Mouse (Mus musculus) layer of hippocampus, postnatal 25 days (tissue): ENCODE measurements around the gene Abcc3. TPM values are rescaled to one million over a fixed set of nuclear protein-coding genes. Genes with fewer than 3 reads are reported as not detected.

ENCODE experiments used
- DNase-seq, 2 experiments: peaks; one replicate each; pipeline ENCODE4 v3.0.0; 2022; ENCODE audit warnings: mixed read lengths in 2 of 2, low spot score in 1 of 2; ENCODE audit errors: extremely low spot score in 1 of 2
- total RNA-seq, 2 experiments: library from RNA; stranded (reverse); gene quantifications; 2 replicates each; pipeline ENCODE4 v1.2.3; 2021

Abcc3 gene
- total RNA-seq, 2 experiments from 2014 or later: 2.0 to 3.0 TPM

GRCm38 (mm10) chr11:94359168-94359567, 33.6 kb downstream of the Abcc3 start:
- no peak for DNase-seq

GRCm38 (mm10) chr11:94355521-94356217, 37.1 kb downstream of the Abcc3 start:
- no peak for DNase-seq

GRCm38 (mm10) chr11:94351094-94351493, 41.7 kb downstream of the Abcc3 start:
- DNase-seq: no peak

GRCm38 (mm10) chr11:94350337-94350736, 42.5 kb downstream of the Abcc3 start:
- no peak for DNase-seq

- no peak for DNase-seq
Observed at GRCm38 (mm10) chr11:94349839-94350238, 43.0 kb downstream of the Abcc3 start.

GRCm38 (mm10) chr11:94347063-94347575, 45.7 kb downstream of the Abcc3 start:
- DNase-seq: no peak

- no peak for DNase-seq
Observed at GRCm38 (mm10) chr11:94346611-94347010, 46.2 kb downstream of the Abcc3 start.

GRCm38 (mm10) chr11:94345926-94346325, 46.9 kb downstream of the Abcc3 start:
- DNase-seq: no peak

- DNase-seq: no peak
Observed at GRCm38 (mm10) chr11:94344470-94344869, 48.3 kb downstream of the Abcc3 start.

GRCm38 (mm10) chr11:94343955-94344358, 48.8 kb downstream of the Abcc3 start:
- no peak for DNase-seq

GRCm38 (mm10) chr11:94342114-94342905, 50.5 kb downstream of the Abcc3 start:
- DNase-seq: no peak

GRCm38 (mm10) chr11:94340948-94341933, 51.6 kb downstream of the Abcc3 start:
- DNase-seq: no peak

- DNase-seq: peak in 1 of 2 experiments; percentile 40
Observed at GRCm38 (mm10) chr11:94339732-94340585, 52.8 kb downstream of the Abcc3 start.

GRCm38 (mm10) chr11:94338347-94338746, 54.5 kb downstream of the Abcc3 start:
- DNase-seq: no peak

GRCm38 (mm10) chr11:94336551-94336950, 56.2 kb downstream of the Abcc3 start:
- DNase-seq: no peak

- no peak for DNase-seq
Observed at GRCm38 (mm10) chr11:94334386-94334968, 58.3 kb downstream of the Abcc3 start.

GRCm38 (mm10) chr11:94332726-94333125, 60.1 kb downstream of the Abcc3 start:
- DNase-seq: no peak

- no peak for DNase-seq
Observed at GRCm38 (mm10) chr11:94330211-94330610, 62.6 kb downstream of the Abcc3 start.

- DNase-seq: peak in 1 of 2 experiments; percentile 50
Observed at GRCm38 (mm10) chr11:94329270-94329891, 63.4 kb downstream of the Abcc3 start.
